Comparison of ENCODE assay signal across 8 mouse cellular contexts in the genomic region with DNA sequence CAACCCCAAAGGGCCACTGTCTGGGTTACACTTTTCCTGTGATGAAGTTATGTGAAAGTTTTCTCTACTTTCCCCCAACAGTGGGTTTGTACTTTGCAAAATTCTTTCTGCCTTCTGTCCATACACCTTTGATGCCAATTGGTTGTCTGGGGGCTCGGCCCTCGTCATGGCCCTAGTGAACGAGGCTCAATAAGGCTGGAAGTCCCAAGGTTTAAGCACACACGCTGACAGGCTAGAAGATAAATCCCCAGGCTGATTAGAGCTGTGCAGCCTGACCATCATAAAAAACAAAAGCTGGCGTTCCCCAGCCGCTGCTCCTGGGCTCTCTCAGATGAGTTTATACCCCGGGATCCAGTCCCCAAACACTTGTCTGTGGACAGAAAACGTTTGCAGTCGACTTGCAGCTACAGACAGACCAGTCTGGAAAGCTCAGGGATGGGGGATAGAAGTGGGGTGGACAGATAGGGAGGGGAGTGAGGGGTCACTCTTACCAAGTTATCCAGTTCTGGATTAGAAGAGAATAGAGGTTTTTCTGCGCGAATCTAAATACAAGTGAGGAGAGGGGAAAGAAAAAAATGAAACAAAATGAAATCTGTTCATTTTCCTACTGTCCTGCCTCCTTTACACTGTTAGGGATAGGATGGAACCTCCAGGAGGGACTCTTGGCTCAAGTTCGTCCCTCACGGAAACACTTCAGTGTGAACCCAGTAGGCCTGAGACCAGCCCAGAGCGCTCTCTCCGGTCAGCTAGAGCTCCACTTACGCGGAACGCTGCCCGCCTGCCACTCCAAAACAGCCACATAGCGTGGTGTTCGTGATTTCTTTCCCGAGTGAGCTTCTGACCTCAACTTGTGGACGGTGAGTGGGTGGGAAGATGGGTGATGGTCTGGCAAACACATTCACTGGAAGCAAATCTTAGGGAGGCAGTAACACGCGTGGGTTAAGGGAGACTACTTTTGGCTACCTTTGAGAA. TPM values are rescaled to one million over a fixed set of nuclear protein-coding genes. Genes with fewer than 3 reads are reported as not detected.
DNase-seq lines count a peak whose midpoint lies in the region; ATAC-seq and TF ChIP-seq lines count a peak whose summit lies in the region.

No protein-coding gene starts in this region.

- H3K36me3 ChIP-seq in kidney, embryonic 14.5 days (ENCODE audit: control insufficient read depth, insufficient read depth, low read length) = peaks cover 20% of the 10 kb centered on the region; the same call in 1 of the 2 replicates
- no peaks in the 10 kb centered on the region for H3K36me3 ChIP-seq in liver, embryonic 16.5 days (ENCODE audit: control insufficient read depth, insufficient read depth)
- H3K36me3 ChIP-seq in small intestine, adult 2 months (ENCODE audit: control insufficient read depth, insufficient read depth, low read length) = no peaks in the 10 kb centered on the region

- ATAC-seq in kidney, embryonic 14.5 days (ENCODE audit: low FRiP score, low TSS enrichment) = peak; percentile 10; the same call in 1 of the 2 replicates
- no peak for ATAC-seq in liver, embryonic 16.5 days (ENCODE audit: low read depth)

- H3K27me3 ChIP-seq in kidney, embryonic 14.5 days (ENCODE audit: control insufficient read depth, insufficient read depth, low read length) = no peaks in the 10 kb centered on the region
- peaks cover 48% of the 10 kb centered on the region for H3K27me3 ChIP-seq in liver, embryonic 16.5 days (ENCODE audit: control insufficient read depth, insufficient read depth, low read depth, low read length)
- H3K27me3 ChIP-seq in small intestine, adult 2 months (ENCODE audit: control insufficient read depth, insufficient read depth, low read length) = peaks cover 13% of the 10 kb centered on the region

- WGBS in kidney, embryonic 14.5 days = 8% methylated on average over 25 of the region's 25 CpGs
- WGBS in liver, embryonic 16.5 days (ENCODE audit: insufficient replicate concordance) = 25% methylated on average over 25 of the region's 25 CpGs
- 63% methylated on average over 25 of the region's 25 CpGs for WGBS in small intestine, adult 2 months

- DNase-seq in kidney, postnatal 36 days = no peak
- peak; percentile 65 for DNase-seq in embryo, embryonic 9.5 days (ENCODE audit: extremely low spot score)
- peak; percentile 50 to 77 for DNase-seq in heart, postnatal 36 days
- DNase-seq in spleen, adult 12 weeks (ENCODE audit: low spot score) = no peak
- DNase-seq in left cerebral cortex, adult 8-10 months (ENCODE audit: low spot score in 2 of 2) = no peak

- TF ChIP-seq POLR2A in small intestine, adult 2 months (IDR thresholded peaks at IDR 0.05; ENCODE audit: low read depth, low read length) = no peak

- intact Hi-C loops in heart, postnatal 36 days (cut with DNase I) = no loop called here

- H3K4me2 ChIP-seq in kidney, embryonic 14.5 days (replicated peaks; ENCODE audit: low read depth, low read length) = peak overlapping the region; percentile 73
- H3K4me2 ChIP-seq in liver, embryonic 16.5 days (ENCODE audit: low read depth, low read length) = peak overlapping the region; percentile 46; the same call in 1 of the 2 replicates

- peak overlapping the region; percentile 99 for H3K27ac ChIP-seq in kidney, embryonic 14.5 days (ENCODE audit: low read depth, low read length)
- H3K27ac ChIP-seq in liver, embryonic 16.5 days (ENCODE audit: low read length) = no peak overlapping the region
- peak overlapping the region; percentile 39; the same call in 1 of the 2 replicates for H3K27ac ChIP-seq in small intestine, adult 2 months (ENCODE audit: insufficient read depth, low read depth, low read length)

- peak overlapping the region; percentile 73 for H3K4me3 ChIP-seq in kidney, embryonic 14.5 days (ENCODE audit: low read length)
- H3K4me3 ChIP-seq in liver, embryonic 16.5 days (ENCODE audit: low read depth, low read length) = no peak overlapping the region
- peak overlapping the region; percentile 46 for H3K4me3 ChIP-seq in small intestine, adult 2 months (ENCODE audit: low read depth, low read length)

- peak overlapping the region; percentile 93 for H3K9ac ChIP-seq in kidney, embryonic 14.5 days (ENCODE audit: low read depth, low read length)
- H3K9ac ChIP-seq in liver, embryonic 16.5 days (ENCODE audit: low read depth, low read length) = no peak overlapping the region

- no peak for TF ChIP-seq CTCF in small intestine, adult 2 months (IDR thresholded peaks at IDR 0.05; ENCODE audit: extremely low read depth, insufficient read length, insufficient replicate concordance, low read depth, low read length)

- H3K4me1 ChIP-seq in kidney, embryonic 14.5 days (ENCODE audit: control insufficient read depth, insufficient read depth, low read length) = peaks cover 12% of the 10 kb centered on the region; the same call in 1 of the 2 replicates
- H3K4me1 ChIP-seq in liver, embryonic 16.5 days (ENCODE audit: control insufficient read depth, low read depth, low read length) = no peaks in the 10 kb centered on the region
- no peaks in the 10 kb centered on the region for H3K4me1 ChIP-seq in small intestine, adult 2 months (ENCODE audit: control insufficient read depth, insufficient read depth, insufficient read length, low read length)

- H3K9me3 ChIP-seq in kidney, embryonic 14.5 days (ENCODE audit: control insufficient read depth, low read length) = no peaks in the 10 kb centered on the region
- no peaks in the 10 kb centered on the region for H3K9me3 ChIP-seq in liver, embryonic 16.5 days (replicated peaks; ENCODE audit: control insufficient read depth, low read length)

RNA-seq across cellular contexts. Expression of a gene that starts 5.4 kb away (rescaled TPM):
- polyA plus RNA-seq in kidney, embryonic 14.5 days (2014; fragmentation: Nextera tagmentation; extraction: Ambion mirVana) = 54.6 and 109 TPM in 2 replicates
- 10 to 100 TPM; 22.4 to 31.4 TPM for total RNA-seq in heart, postnatal 36 days (2021)
- polyA plus RNA-seq in liver, embryonic 16.5 days (2015; fragmentation: Nextera tagmentation; extraction: Ambion mirVana) = 8.0 and 8.5 TPM in 2 replicates
- 3.4 and 4.0 TPM in 2 replicates for polyA plus RNA-seq in small intestine, adult 2 months (2012; rRNA removed)
- total RNA-seq in left cerebral cortex, adult 8-10 months (2022) = 10 to 100 TPM in 1 of 4 experiments, 1 to 10 TPM in 3; 6.9 to 10.6 (median 7.7) TPM

Comparison
In these comparisons a context has a peak if more than half of its experiments do, and no peak if none do; other contexts are left out.
1. DNase-seq: peak in embryo, embryonic 9.5 days (single experiment) and heart, postnatal 36 days (2 of 2); none in kidney, postnatal 36 days (0 of 2), spleen, adult 12 weeks (single experiment) and left cerebral cortex, adult 8-10 months (0 of 2).